Mouse (Mus musculus) hindbrain, postnatal 0 days (tissue): Measurements from ENCODE around the gene Rasd1. TPM values are rescaled to one million over a fixed set of nuclear protein-coding genes. Genes with fewer than 3 reads are reported as not detected.

ENCODE experiments used
- ATAC-seq: fragments of 200-750 bp; cut with Nextera tagmentation; 2 replicates; pipeline ENCODE4 v1.8.0; 2017; ENCODE audit warnings: mild to moderate bottlenecking, moderate TSS enrichment, moderate library complexity
- DNase-seq: peaks from one replicate; pipeline ENCODE4 v3.0.0-alpha.2; 2015; ENCODE audit warnings: low spot score
- H3K27ac ChIP-seq: fragments of 300-500 bp; sonication (generic); 2 replicates; pipeline ENCODE4 v1.5.1; 2014; ENCODE audit warnings: mild to moderate bottlenecking
- H3K27me3 ChIP-seq: fragments of 300-500 bp; sonication (generic); 2 replicates; pipeline ENCODE4 v1.6.1; 2014; ENCODE audit warnings: low read length, mixed read lengths; ENCODE audit not compliant: insufficient read depth
- H3K36me3 ChIP-seq: fragments of 300-500 bp; sonication (generic); 2 replicates; pipeline ENCODE4 v1.6.1; 2014; ENCODE audit warnings: low read length, mixed read lengths; ENCODE audit not compliant: insufficient read depth
- H3K4me1 ChIP-seq: fragments of 300-500 bp; sonication (generic); 2 replicates; pipeline ENCODE4 v1.6.1; 2014; ENCODE audit warnings: antibody characterized with exemption, low read length, mixed read lengths; ENCODE audit not compliant: insufficient read depth
- H3K4me2 ChIP-seq: fragments of 300-500 bp; sonication (generic); 2 replicates; pipeline ENCODE4 v1.6.1; 2014; ENCODE audit warnings: low read depth, mild to moderate bottlenecking, low read length, moderate library complexity, mixed read lengths
- H3K4me3 ChIP-seq: fragments of 300-500 bp; sonication (generic); 2 replicates; pipeline ENCODE4 v1.5.1; 2014; ENCODE audit warnings: low read length
- H3K9ac ChIP-seq: fragments of 300-500 bp; sonication (generic); replicated peaks from 2 replicates; pipeline ENCODE4 v1.6.1; 2014; ENCODE audit warnings: mild to moderate bottlenecking, low read length, moderate library complexity, mixed read lengths
- H3K9me3 ChIP-seq: fragments of 300-500 bp; sonication (generic); 2 replicates; pipeline ENCODE4 v1.6.1; 2016; ENCODE audit warnings: low read length, mixed read lengths
- CTCF ChIP-seq: IDR thresholded peaks from 2 replicates; pipeline ENCODE4 v1.5.1; 2016; ENCODE audit warnings: antibody characterized with exemption, control low read depth, low read depth
- WGBS: fragments of 180-500 bp; shearing (Covaris S2); extraction: QIAGEN DNeasy Blood & Tissue Kit; methylation state at CpG from one replicate; pipeline ENCODE4 v1.1.7; 2014; 5-methylcytosine and 5-hydroxymethylcytosine counted together
- polyA plus RNA-seq: library from polyadenylated mRNA; unstranded; fragments of >200 nt; fragmentation: Nextera tagmentation; extraction: Ambion mirVana; gene quantifications from 2 replicates; pipeline ENCODE4 v1.2.1, GENCODE M21; 2015
- total RNA-seq: library from RNA; depleted of rRNA; stranded (reverse); fragments of >200 nt; gene quantifications from 2 replicates; pipeline ENCODE4 v1.2.3, GENCODE M21; 2014

Gene Rasd1
- total and polyA plus RNA-seq, 2 experiments from 2014 or later = 0.10 to 2.3 TPM

DNA sequence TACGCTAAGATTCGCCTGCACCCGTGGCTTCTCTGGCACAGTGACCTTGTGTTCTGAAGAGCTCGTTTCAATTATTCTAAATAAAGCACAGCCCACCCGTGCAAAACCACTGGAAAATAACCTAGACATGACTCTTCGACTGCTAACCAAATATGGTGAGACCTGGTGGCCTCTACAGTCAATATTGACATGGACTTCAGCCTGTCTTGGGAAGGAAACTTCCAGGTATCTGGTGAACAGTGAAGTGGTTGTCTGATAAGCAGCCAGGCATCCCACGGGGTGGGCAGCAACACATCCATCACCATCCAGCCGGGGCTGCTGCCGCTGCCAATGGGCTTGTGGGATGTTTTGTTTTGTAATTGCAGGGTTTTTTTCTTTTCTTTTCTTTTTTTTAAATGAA lies 29.6 kb upstream of the Rasd1 start:
- H3K9me3 ChIP-seq = no peaks in the 10 kb centered on the region
- no peak overlapping the region for H3K27ac ChIP-seq
- DNase-seq = no peak
- TF ChIP-seq CTCF = no peak
- H3K4me1 ChIP-seq = no peaks in the 10 kb centered on the region
- no peak overlapping the region for H3K4me3 ChIP-seq
- whole genome bisulfite sequencing = 65% methylated on average over 9 of the region's 9 CpGs
- no peak overlapping the region for H3K9ac ChIP-seq
- ATAC-seq = no peak
- no peaks in the 10 kb centered on the region for H3K36me3 ChIP-seq
- H3K4me2 ChIP-seq = no peak overlapping the region
- H3K27me3 ChIP-seq = no peaks in the 10 kb centered on the region

DNA sequence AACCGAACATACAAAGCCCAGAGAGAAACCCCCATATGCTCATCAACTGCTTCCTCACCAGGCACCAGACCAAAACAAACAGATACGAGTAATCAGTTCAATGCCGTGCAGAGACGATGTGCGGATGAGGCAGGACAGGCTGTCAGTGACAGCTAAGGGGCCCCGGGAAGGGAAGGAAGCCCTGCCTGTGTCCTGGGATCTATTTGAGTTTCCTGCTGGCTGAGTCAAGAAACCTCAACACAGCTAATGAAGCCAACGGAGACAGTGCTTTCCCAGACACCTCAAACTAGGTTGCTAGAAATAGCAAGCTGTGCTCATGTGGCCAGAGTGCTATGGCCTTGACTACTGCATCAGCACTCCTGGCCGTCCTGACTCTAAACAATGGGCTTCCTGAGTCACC lies 26.6 kb upstream of the Rasd1 start:
- H3K27me3 ChIP-seq = no peaks in the 10 kb centered on the region
- 76% methylated on average over 8 of the region's 8 CpGs for WGBS
- DNase-seq (no peak), ATAC-seq (no peak)
- no peaks in the 10 kb centered on the region for H3K4me1 ChIP-seq
- no peak overlapping the region for H3K4me3 ChIP-seq
- no peak overlapping the region for H3K4me2 ChIP-seq
- no peak overlapping the region for H3K27ac ChIP-seq
- no peak for TF ChIP-seq CTCF
- no peak overlapping the region for H3K9ac ChIP-seq
- no peaks in the 10 kb centered on the region for H3K36me3 ChIP-seq
- H3K9me3 ChIP-seq = no peaks in the 10 kb centered on the region

DNA sequence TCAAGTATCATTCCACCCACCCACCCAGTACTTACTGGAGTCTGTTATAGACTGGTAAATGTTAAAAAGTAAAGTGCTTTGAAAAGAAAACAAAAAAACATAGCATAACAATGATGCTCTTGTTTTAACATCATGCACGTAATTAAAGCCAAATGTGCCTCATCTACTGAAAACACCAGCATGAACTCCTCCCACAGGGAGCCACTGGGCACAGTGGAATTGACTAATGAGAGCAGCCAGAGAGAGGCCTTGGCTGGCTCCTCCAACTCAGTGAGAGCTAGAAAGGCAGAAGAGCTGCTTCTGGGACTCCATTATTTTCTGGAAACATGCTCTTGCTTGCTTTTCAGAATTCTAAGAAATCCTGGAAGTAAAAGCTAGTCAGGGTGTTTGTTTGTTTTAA lies 24.7 kb upstream of the Rasd1 start:
- Histone ChIP-seq H3K27ac (no peak overlapping the region), H3K4me3 (no peak overlapping the region), H3K27me3 (no peaks in the 10 kb centered on the region), H3K9me3 (no peaks in the 10 kb centered on the region), H3K36me3 (no peaks in the 10 kb centered on the region), H3K9ac (no peak overlapping the region), H3K4me1 (no peaks in the 10 kb centered on the region), H3K4me2 (no peak overlapping the region)
- no peak for TF ChIP-seq CTCF
- 58% methylated on average over 1 of the region's 1 CpGs for WGBS
- ATAC-seq (no peak), DNase-seq (no peak)

DNA sequence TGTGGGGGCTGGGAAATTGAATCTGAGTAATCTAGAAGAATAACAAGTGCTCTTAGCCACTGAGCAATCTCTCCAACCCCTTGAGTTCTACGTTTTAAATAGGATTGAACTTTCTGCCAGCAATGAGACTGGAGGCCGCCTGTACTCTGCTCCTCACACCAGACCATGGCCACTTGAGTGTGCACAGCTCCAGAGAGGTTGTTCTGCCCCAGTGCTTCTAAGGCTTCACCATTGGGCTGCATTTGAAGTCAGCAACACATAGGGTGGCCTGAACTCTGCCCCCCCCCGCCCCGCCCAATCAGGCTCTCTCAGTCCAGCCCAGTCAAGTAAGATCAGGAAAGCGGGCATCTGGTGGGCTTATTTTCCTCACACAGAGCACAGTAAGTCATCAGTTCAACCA lies 13.1 kb upstream of the Rasd1 start:
- H3K4me2 ChIP-seq = no peak overlapping the region
- no peak for TF ChIP-seq CTCF
- H3K4me1 ChIP-seq = no peaks in the 10 kb centered on the region
- no peak for DNase-seq
- ATAC-seq = no peak
- no peaks in the 10 kb centered on the region for H3K27me3 ChIP-seq
- H3K36me3 ChIP-seq = no peaks in the 10 kb centered on the region
- H3K4me3 ChIP-seq = no peak overlapping the region
- H3K9ac ChIP-seq = no peak overlapping the region
- H3K9me3 ChIP-seq = no peaks in the 10 kb centered on the region
- H3K27ac ChIP-seq = no peak overlapping the region
- 69% methylated on average over 5 of the region's 5 CpGs for whole genome bisulfite sequencing

DNA sequence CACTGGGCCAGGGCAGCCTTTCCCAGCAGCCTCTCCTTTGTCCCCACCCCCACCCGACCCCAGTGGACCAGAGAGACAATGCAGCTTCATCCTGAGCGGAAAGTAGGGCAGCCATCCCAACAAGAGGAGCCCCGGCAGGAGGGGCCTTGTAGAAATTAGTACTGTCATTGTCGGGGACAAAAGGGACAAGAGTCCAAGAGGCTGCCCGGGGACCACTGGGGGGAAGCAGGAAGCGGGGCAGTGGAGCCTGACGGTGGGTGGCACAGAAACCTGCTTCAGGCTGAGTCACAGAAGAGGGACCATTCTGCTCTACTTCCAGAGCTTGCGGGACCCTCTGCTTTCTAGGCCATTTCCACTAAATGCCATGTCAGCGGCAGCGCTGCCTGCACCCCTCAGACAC lies 10.5 kb upstream of the Rasd1 start:
- Histone ChIP-seq H3K4me1 (no peaks in the 10 kb centered on the region), H3K4me3 (no peak overlapping the region), H3K36me3 (no peaks in the 10 kb centered on the region), H3K9me3 (no peaks in the 10 kb centered on the region), H3K27ac (no peak overlapping the region), H3K9ac (no peak overlapping the region), H3K4me2 (no peak overlapping the region), H3K27me3 (no peaks in the 10 kb centered on the region)
- ATAC-seq = no peak
- DNase-seq = no peak
- WGBS = 26% methylated on average over 10 of the region's 10 CpGs
- TF ChIP-seq CTCF = no peak

DNA sequence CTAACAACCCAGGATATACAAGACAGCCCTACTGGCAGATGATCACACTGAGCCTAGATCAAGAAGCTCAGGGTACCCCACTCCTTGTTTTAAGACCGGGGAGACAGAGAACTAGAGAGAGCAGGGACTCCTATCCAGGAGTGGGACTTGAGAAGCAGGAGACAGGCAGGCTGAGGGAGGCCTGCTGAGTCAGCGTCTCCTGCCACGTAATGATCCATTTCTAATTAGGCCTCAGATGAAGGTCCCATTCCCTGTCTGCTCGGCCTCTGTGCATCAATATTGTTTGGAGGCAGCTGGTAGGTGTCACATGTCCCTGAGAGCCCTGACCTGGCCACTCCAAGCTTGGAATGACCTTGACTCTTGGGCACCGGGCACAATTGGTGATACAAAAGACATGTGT lies 8.6 kb upstream of the Rasd1 start:
- TF ChIP-seq CTCF = no peak
- 67% methylated on average over 5 of the region's 5 CpGs for WGBS
- ATAC-seq = no peak
- Histone ChIP-seq H3K4me1 (no peaks in the 10 kb centered on the region), H3K36me3 (no peaks in the 10 kb centered on the region), H3K9me3 (no peaks in the 10 kb centered on the region), H3K4me2 (no peak overlapping the region), H3K27ac (no peak overlapping the region), H3K27me3 (no peaks in the 10 kb centered on the region), H3K4me3 (no peak overlapping the region), H3K9ac (no peak overlapping the region)
- no peak for DNase-seq

DNA sequence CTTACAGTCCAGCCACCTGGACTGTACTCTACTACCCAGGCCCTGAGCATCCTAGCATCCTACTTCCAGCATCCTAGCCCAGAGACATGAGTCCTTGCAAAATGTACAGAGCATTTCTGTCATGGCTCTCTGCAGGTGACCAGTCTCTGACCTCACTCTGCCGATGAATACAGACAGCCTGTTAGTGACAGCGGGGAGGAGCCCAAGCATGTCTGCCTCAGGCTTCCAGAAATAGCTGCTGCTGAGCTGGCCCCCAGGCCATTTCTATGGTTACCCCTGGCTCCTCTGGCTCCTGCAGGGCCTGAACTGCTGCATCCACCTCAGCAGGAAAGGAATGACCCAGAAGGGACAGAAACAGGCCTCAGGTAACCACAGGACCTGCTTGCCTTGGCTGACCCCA lies 6.9 kb upstream of the Rasd1 start:
- H3K36me3 ChIP-seq = no peaks in the 10 kb centered on the region
- H3K4me2 ChIP-seq = no peak overlapping the region
- H3K9ac ChIP-seq = no peak overlapping the region
- no peak overlapping the region for H3K4me3 ChIP-seq
- no peaks in the 10 kb centered on the region for H3K4me1 ChIP-seq
- no peak for ATAC-seq
- no peak for TF ChIP-seq CTCF
- DNase-seq = no peak
- H3K27ac ChIP-seq = no peak overlapping the region
- WGBS = 25% methylated on average over 2 of the region's 2 CpGs
- H3K9me3 ChIP-seq = no peaks in the 10 kb centered on the region
- H3K27me3 ChIP-seq = no peaks in the 10 kb centered on the region
